Mouse (Mus musculus) intestine, postnatal 0 days (tissue): Measurements from ENCODE around the gene Sun1. TPM values are rescaled to one million over a fixed set of nuclear protein-coding genes. Genes with fewer than 3 reads are reported as not detected.

Experiments
- ATAC-seq: fragments of 200-750 bp; cut with Nextera tagmentation; 2 replicates; pipeline ENCODE4 v1.8.0; 2017; ENCODE audit warnings: mild to moderate bottlenecking, moderate TSS enrichment, moderate library complexity
- H3K27ac ChIP-seq: fragments of 300-500 bp; sonication (generic); 2 replicates; pipeline ENCODE4 v1.5.1; 2014; ENCODE audit warnings: mild to moderate bottlenecking, low read depth, low read length, moderate library complexity
- H3K27me3 ChIP-seq: fragments of 300-500 bp; sonication (generic); replicated peaks from 2 replicates; pipeline ENCODE4 v1.6.1; 2014; ENCODE audit warnings: low read length, mixed read lengths; ENCODE audit not compliant: control insufficient read depth, insufficient read depth
- H3K36me3 ChIP-seq: fragments of 300-500 bp; sonication (generic); 2 replicates; pipeline ENCODE4 v1.6.1; 2014; ENCODE audit warnings: mild to moderate bottlenecking, moderate library complexity; ENCODE audit not compliant: control insufficient read depth, insufficient read depth
- H3K4me1 ChIP-seq: fragments of 300-500 bp; sonication (generic); replicated peaks from 2 replicates; pipeline ENCODE4 v1.6.1; 2014; ENCODE audit warnings: antibody characterized with exemption, low read length, mixed read lengths; ENCODE audit not compliant: control insufficient read depth, insufficient read depth
- H3K4me2 ChIP-seq: fragments of 300-500 bp; sonication (generic); replicated peaks from 2 replicates; pipeline ENCODE4 v1.6.1; 2014; ENCODE audit warnings: low read depth, mild to moderate bottlenecking, moderate library complexity
- H3K4me3 ChIP-seq: fragments of 300-500 bp; sonication (generic); 2 replicates; pipeline ENCODE4 v1.5.1; 2014; ENCODE audit warnings: low read depth, low read length
- H3K9ac ChIP-seq: fragments of 300-500 bp; sonication (generic); 2 replicates; pipeline ENCODE4 v1.6.1; 2014; ENCODE audit warnings: mild to moderate bottlenecking, low read depth, low read length
- H3K9me3 ChIP-seq: fragments of 300-500 bp; sonication (generic); 2 replicates; pipeline ENCODE4 v1.6.1; 2016; ENCODE audit warnings: mixed run types; ENCODE audit not compliant: control insufficient read depth
- CTCF ChIP-seq: sonication (generic); IDR thresholded peaks from 2 replicates; pipeline ENCODE4 v1.5.1; 2016; ENCODE audit warnings: low read depth, mild to moderate bottlenecking, control low read depth, antibody characterized with exemption, moderate library complexity
- WGBS: fragments of 180-500 bp; shearing (Covaris S2); extraction: QIAGEN DNeasy Blood & Tissue Kit; methylation state at CpG from one replicate; pipeline ENCODE4 v1.1.7; 2014; 5-methylcytosine and 5-hydroxymethylcytosine counted together
- polyA plus RNA-seq: library from polyadenylated mRNA; unstranded; fragments of >200 nt; fragmentation: Nextera tagmentation; extraction: Ambion mirVana; gene quantifications from 2 replicates; pipeline ENCODE4 v1.2.1, GENCODE M21; 2015

Gene Sun1
- polyA plus RNA-seq, 1 experiment from 2014 or later: 12.2 TPM

GRCm38 (mm10) chr5:139270806-139271521, 70.5 kb downstream of the Sun1 start:
- H3K9ac ChIP-seq: no peak overlapping the region
- TF ChIP-seq CTCF: no peak
- H3K4me3 ChIP-seq: no peak overlapping the region
- no peaks in the 10 kb centered on the region for H3K9me3 ChIP-seq
- no peak overlapping the region for H3K4me2 ChIP-seq
- 64% methylated on average over 16 of the region's 16 CpGs for WGBS
- no peaks in the 10 kb centered on the region for H3K4me1 ChIP-seq
- no peak overlapping the region for H3K27ac ChIP-seq
- H3K36me3 ChIP-seq: peaks cover 46% of the 10 kb centered on the region
- H3K27me3 ChIP-seq: no peaks in the 10 kb centered on the region
- no peak for ATAC-seq

DNA sequence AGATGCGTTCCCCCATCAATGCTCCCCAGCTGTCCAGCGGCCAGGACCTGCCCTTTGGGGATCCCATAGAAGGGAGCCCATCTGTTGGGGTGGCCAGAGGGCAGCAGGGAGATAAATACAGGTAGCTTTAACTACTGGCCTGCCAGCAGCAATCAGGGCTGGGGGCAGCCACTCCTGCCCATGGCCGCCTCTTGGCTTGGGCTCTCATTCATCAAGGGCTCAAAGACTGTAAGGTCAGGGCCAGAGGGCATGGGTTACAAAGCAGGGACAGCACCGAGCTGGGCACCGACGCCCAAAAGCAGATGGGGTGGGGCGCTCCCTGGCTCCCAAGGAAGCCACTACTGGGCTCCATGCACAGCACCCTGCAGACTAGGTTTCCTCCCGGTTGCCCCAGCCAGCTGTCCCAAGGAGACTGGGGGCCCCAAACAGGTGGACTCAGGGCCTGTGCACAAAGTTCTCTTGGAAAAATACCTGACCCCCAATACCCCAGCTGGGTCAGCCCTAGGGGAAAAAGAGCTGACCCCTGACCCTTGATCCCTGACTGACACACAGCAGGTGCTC, 71.6 kb downstream of the Sun1 start:
- Histone ChIP-seq H3K4me3 (no peak overlapping the region), H3K4me1 (no peaks in the 10 kb centered on the region), H3K36me3 (peaks cover 41% of the 10 kb centered on the region), H3K27me3 (no peaks in the 10 kb centered on the region), H3K4me2 (no peak overlapping the region), H3K9me3 (no peaks in the 10 kb centered on the region), H3K9ac (no peak overlapping the region), H3K27ac (no peak overlapping the region)
- TF ChIP-seq CTCF: no peak
- 61% methylated on average over 8 of the region's 8 CpGs for WGBS
- no peak for ATAC-seq

DNA sequence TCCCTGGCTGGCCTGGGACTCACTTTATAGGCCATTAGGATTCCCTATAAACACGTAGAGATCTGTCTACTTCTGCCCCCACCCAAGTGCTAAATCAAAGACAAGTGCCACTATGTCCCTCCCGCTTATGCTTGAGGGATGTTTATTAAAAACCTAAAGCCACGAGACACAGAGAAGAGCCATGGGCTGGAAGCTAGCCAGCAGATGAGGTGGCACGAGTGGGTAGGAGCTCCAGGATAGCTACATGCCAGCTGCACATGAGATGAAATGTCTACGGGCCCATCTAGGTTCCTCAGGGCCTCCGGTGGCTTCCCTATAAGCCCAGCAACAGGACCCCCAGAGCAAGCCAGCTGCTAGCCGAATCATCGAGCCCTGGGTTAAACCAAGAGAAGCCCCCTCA, 76.8 kb downstream of the Sun1 start:
- ATAC-seq: no peak
- H3K9me3 ChIP-seq: no peaks in the 10 kb centered on the region
- no peak overlapping the region for H3K27ac ChIP-seq
- no peak overlapping the region for H3K4me3 ChIP-seq
- WGBS: 73% methylated on average over 8 of the region's 8 CpGs
- H3K36me3 ChIP-seq: peaks cover 23% of the 10 kb centered on the region; the same call in 1 of the 2 replicates
- no peaks in the 10 kb centered on the region for H3K27me3 ChIP-seq
- TF ChIP-seq CTCF: no peak
- H3K9ac ChIP-seq: no peak overlapping the region
- no peaks in the 10 kb centered on the region for H3K4me1 ChIP-seq
- H3K4me2 ChIP-seq: no peak overlapping the region

GRCm38 (mm10) chr5:139281373-139282112, 81.1 kb downstream of the Sun1 start:
- H3K4me2 ChIP-seq: no peak overlapping the region
- no peak overlapping the region for H3K4me3 ChIP-seq
- WGBS: 55% methylated on average over 10 of the region's 11 CpGs
- ATAC-seq: no peak
- peaks cover 16% of the 10 kb centered on the region; the same call in 1 of the 2 replicates for H3K36me3 ChIP-seq
- H3K9ac ChIP-seq: no peak overlapping the region
- peaks cover 7% of the 10 kb centered on the region; the same call in 1 of the 2 replicates for H3K4me1 ChIP-seq
- H3K27ac ChIP-seq: no peak overlapping the region
- no peaks in the 10 kb centered on the region for H3K9me3 ChIP-seq
- TF ChIP-seq CTCF: no peak
- no peaks in the 10 kb centered on the region for H3K27me3 ChIP-seq

DNA sequence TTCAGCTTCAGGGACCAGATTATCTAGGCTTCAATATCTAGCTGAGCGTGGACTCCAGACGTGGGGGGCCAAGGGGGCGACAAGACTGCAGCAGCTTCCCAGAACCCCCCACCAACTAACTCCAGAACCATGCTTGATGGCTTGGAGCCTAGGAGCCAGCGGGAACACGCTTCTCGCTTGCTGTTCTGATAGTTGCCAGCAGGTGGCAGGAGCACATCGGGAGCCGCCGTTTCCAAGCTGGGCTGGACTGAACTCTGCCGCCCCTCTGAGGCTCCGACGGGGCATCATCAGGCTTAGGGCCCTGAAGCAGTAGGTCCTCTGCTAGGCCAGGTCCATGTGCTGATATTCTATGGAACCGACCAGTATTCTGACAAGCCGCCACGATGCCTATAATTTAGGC, 81.8 kb downstream of the Sun1 start:
- Histone ChIP-seq H3K36me3 (peaks cover 10% of the 10 kb centered on the region; the same call in 1 of the 2 replicates), H3K9me3 (no peaks in the 10 kb centered on the region), H3K27ac (no peak overlapping the region), H3K27me3 (no peaks in the 10 kb centered on the region), H3K4me2 (no peak overlapping the region), H3K4me3 (no peak overlapping the region), H3K4me1 (peaks cover 13% of the 10 kb centered on the region; the same call in 1 of the 2 replicates), H3K9ac (no peak overlapping the region)
- peak; percentile 5; the same call in 1 of the 2 replicates for ATAC-seq
- 4% methylated on average over 15 of the region's 15 CpGs for WGBS
- peak; percentile 100 for TF ChIP-seq CTCF
